Mouse (Mus musculus) CH12.LX (cell line): ENCODE measurements around the gene Pde3a. TPM values are rescaled to one million over a fixed set of nuclear protein-coding genes. Genes with fewer than 3 reads are reported as not detected.

Source experiments
- DNase-seq: peaks from one replicate; pipeline ENCODE4 v3.0.0-alpha.2; 2013; ENCODE audit errors: extremely low read depth
- H3K27ac ChIP-seq: 2 replicates; pipeline ENCODE4 v1.5.1; 2012; ENCODE audit warnings: low read depth, mild to moderate bottlenecking, control low read depth, moderate library complexity; ENCODE audit not compliant: insufficient read depth
- H3K27me3 ChIP-seq: replicated peaks from 2 replicates; pipeline ENCODE3; 2012; ENCODE audit warnings: inconsistent platforms
- H3K36me3 ChIP-seq, 2 experiments: replicated peaks in 1 of 2; 2 replicates each; pipeline versions ENCODE3 to v1.6.1; 2012; ENCODE audit warnings: inconsistent platforms in 1 of 2, low read length in 1 of 2, mild to moderate bottlenecking in 1 of 2, mixed read lengths in 1 of 2, moderate library complexity in 1 of 2; ENCODE audit not compliant: control insufficient read depth in 1 of 2, insufficient read depth in 1 of 2
- H3K4me1 ChIP-seq, 2 experiments: 2 replicates each; pipeline ENCODE4 v1.6.1; 2012; ENCODE audit warnings: inconsistent platforms in 1 of 2, moderate library complexity in 1 of 2; ENCODE audit not compliant: insufficient read depth in 2 of 2, control insufficient read depth in 1 of 2
- H3K4me2 ChIP-seq: 2 replicates; pipeline ENCODE4 v1.6.1; 2012; ENCODE audit warnings: low read depth, mild to moderate bottlenecking, control low read depth; ENCODE audit not compliant: poor library complexity, insufficient read depth, severe bottlenecking
- H3K4me3 ChIP-seq, 3 experiments: fragments of 150-350 bp in 1 of 3; sonication (generic) in 1 of 3; replicated peaks in 1 of 3; 2 replicates each; pipeline versions ENCODE3 to v1.5.1; 2011 to 2012; ENCODE audit warnings: low read depth in 2 of 3, low read length in 2 of 3, mild to moderate bottlenecking in 2 of 3, moderate library complexity in 2 of 3, control low read depth in 1 of 3, improper control_type of control experiment in 1 of 3, inconsistent platforms in 1 of 3, mixed read lengths in 1 of 3; ENCODE audit not compliant: poor library complexity in 1 of 3
- H3K79me2 ChIP-seq: replicated peaks from 2 replicates; pipeline ENCODE4 v1.6.1; 2012; ENCODE audit warnings: mild to moderate bottlenecking, moderate library complexity; ENCODE audit not compliant: control insufficient read depth, poor library complexity, insufficient read depth, severe bottlenecking; ENCODE audit errors: extremely low read depth
- H3K9ac ChIP-seq: 2 replicates; pipeline ENCODE4 v1.6.1; 2012; ENCODE audit warnings: low read depth, mild to moderate bottlenecking, control low read depth, moderate library complexity; ENCODE audit not compliant: insufficient read depth
- H3K9me3 ChIP-seq: replicated peaks from 2 replicates; pipeline ENCODE3; 2012; ENCODE audit warnings: low read length, inconsistent platforms, mixed read lengths
- BHLHE40 ChIP-seq: IDR thresholded peaks from 2 replicates; pipeline ENCODE4 v1.6.1; 2011; ENCODE audit warnings: mild to moderate bottlenecking, low read depth, low read length, improper control_type of control experiment
- CHD1 ChIP-seq: IDR thresholded peaks from 2 replicates; pipeline ENCODE4 v1.6.1; 2012; ENCODE audit warnings: low read depth, low read length, improper control_type of control experiment, inconsistent platforms
- CHD2 ChIP-seq: IDR thresholded peaks from 2 replicates; pipeline ENCODE4 v1.6.1; 2011; ENCODE audit warnings: low read length, improper control_type of control experiment
- CTCF ChIP-seq, 2 experiments: IDR thresholded peaks in 1 of 2; conservative IDR thresholded peaks in 1 of 2; 2 replicates each; pipeline ENCODE4 v1.5.1; 2011 to 2012; ENCODE audit warnings: low read depth in 2 of 2, low read length in 2 of 2, improper control_type of control experiment in 1 of 2, inconsistent platforms in 1 of 2, mild to moderate bottlenecking in 1 of 2, moderate library complexity in 1 of 2
- ELF1 ChIP-seq: IDR thresholded peaks from 2 replicates; pipeline ENCODE4 v1.6.1; 2014; ENCODE audit warnings: low read depth, mild to moderate bottlenecking, inconsistent platforms, low read length, improper control_type of control experiment
- ETS1 ChIP-seq: conservative IDR thresholded peaks from 2 replicates; pipeline ENCODE4 v1.6.1; 2012; ENCODE audit warnings: low read depth, mild to moderate bottlenecking, inconsistent platforms, low read length, improper control_type of control experiment, moderate library complexity
- GABPA ChIP-seq: IDR thresholded peaks from 2 replicates; pipeline ENCODE4 v1.6.1; 2012; ENCODE audit warnings: low read depth, low read length, improper control_type of control experiment, inconsistent platforms; ENCODE audit not compliant: insufficient replicate concordance
- HCFC1 ChIP-seq: IDR thresholded peaks from 2 replicates; pipeline ENCODE4 v1.6.1; 2012; ENCODE audit warnings: low read depth, mild to moderate bottlenecking, inconsistent platforms, low read length, improper control_type of control experiment
- JUND ChIP-seq: conservative IDR thresholded peaks from 2 replicates; pipeline ENCODE4 v1.6.1; 2011; ENCODE audit warnings: low read depth, low read length, improper control_type of control experiment
- KAT2A ChIP-seq: IDR thresholded peaks from 2 replicates; pipeline ENCODE4 v1.6.1; 2012; ENCODE audit warnings: low read length, improper control_type of control experiment, inconsistent platforms; ENCODE audit not compliant: insufficient replicate concordance
- MAFK ChIP-seq: IDR thresholded peaks from 2 replicates; pipeline ENCODE4 v1.6.1; 2011; ENCODE audit warnings: low read length, improper control_type of control experiment; ENCODE audit not compliant: insufficient replicate concordance
- MEF2A ChIP-seq: IDR thresholded peaks from 2 replicates; pipeline ENCODE4 v1.6.1; 2014; ENCODE audit warnings: low read depth, mild to moderate bottlenecking, inconsistent platforms, low read length, improper control_type of control experiment, borderline replicate concordance
- PAX5 ChIP-seq: IDR thresholded peaks from 2 replicates; pipeline ENCODE4 v1.6.1; 2012; ENCODE audit warnings: low read length, inconsistent platforms, mixed read lengths
- POLR2A ChIP-seq: IDR thresholded peaks from 2 replicates; pipeline ENCODE4 v1.6.1; 2011; ENCODE audit warnings: low read depth, mild to moderate bottlenecking, improper control_type of control experiment, low read length
- RAD21 ChIP-seq: IDR thresholded peaks from 2 replicates; pipeline ENCODE4 v1.6.1; 2011; ENCODE audit warnings: low read depth, mild to moderate bottlenecking, low read length, improper control_type of control experiment, moderate library complexity
- RCOR1 ChIP-seq: conservative IDR thresholded peaks from 2 replicates; pipeline ENCODE4 v1.6.1; 2012; ENCODE audit warnings: low read depth, mild to moderate bottlenecking, inconsistent platforms, low read length, improper control_type of control experiment
- SIN3A ChIP-seq: IDR thresholded peaks from 2 replicates; pipeline ENCODE4 v1.6.1; 2012; ENCODE audit warnings: low read length, improper control_type of control experiment, inconsistent platforms
- SMC3 ChIP-seq: IDR thresholded peaks from 2 replicates; pipeline ENCODE4 v1.6.1; 2011; ENCODE audit warnings: low read depth, low read length, improper control_type of control experiment
- TBP ChIP-seq: conservative IDR thresholded peaks from 2 replicates; pipeline ENCODE4 v1.6.1; 2011; ENCODE audit warnings: low read depth, low read length, improper control_type of control experiment
- UBTF ChIP-seq: IDR thresholded peaks from 2 replicates; pipeline ENCODE4 v1.6.1; 2012; ENCODE audit warnings: low read depth, mild to moderate bottlenecking, inconsistent platforms, low read length, improper control_type of control experiment, moderate library complexity
- USF1 ChIP-seq: IDR thresholded peaks from 2 replicates; pipeline ENCODE4 v1.6.1; 2014; ENCODE audit warnings: low read depth, mild to moderate bottlenecking, inconsistent platforms, low read length, improper control_type of control experiment
- ZC3H11A ChIP-seq: IDR thresholded peaks from 2 replicates; pipeline ENCODE4 v1.6.1; 2012; ENCODE audit warnings: low read depth, mild to moderate bottlenecking, inconsistent platforms, low read length, improper control_type of control experiment
- ZKSCAN1 ChIP-seq: IDR thresholded peaks from 2 replicates; pipeline ENCODE4 v1.6.1; 2012; ENCODE audit warnings: low read depth, inconsistent platforms, low read length, improper control_type of control experiment, borderline replicate concordance
- ZNF384 ChIP-seq: IDR thresholded peaks from 2 replicates; pipeline ENCODE4 v1.6.1; 2012; ENCODE audit warnings: low read depth, low read length, improper control_type of control experiment, inconsistent platforms
- dilution Hi-C: fragments of 300-500 bp; cut with MboI; formaldehyde crosslinking; loops from 2 replicates; pipeline ENCODE4 v1.14.3; 2020; ENCODE audit warnings: low sequenced_read_pairs; ENCODE audit not compliant: extremely low pct_unique_long_range_greater_than_20kb, extremely low pct_ligation_motif_present
- in situ Hi-C: fragments of 300-500 bp; cut with MboI; formaldehyde crosslinking; loops from 3 replicates; pipeline ENCODE4 v1.14.3; 2019; ENCODE audit warnings: low sequenced_read_pairs, low pct_ligation_motif_present, low pct_unique_long_range_greater_than_20kb, mixed read lengths
- polyA plus RNA-seq: library from polyadenylated mRNA; unstranded; fragments of >175 nt; gene quantifications from 2 replicates; pipeline ENCODE4 v1.2.1, GENCODE M21; 2012; ENCODE audit warnings: low read depth; ENCODE audit not compliant: insufficient read length
- total RNA-seq, 2 experiments: library from RNA; depleted of rRNA; stranded (reverse); fragments of 300-350 nt in 1 of 2; fragments of >200 nt in 1 of 2; gene quantifications; 2 replicates each; pipeline ENCODE4 v1.2.3; 2012 to 2014

The Pde3a gene
- total and polyA plus RNA-seq, 3 experiments, result under 0.01 to 0.04 (median 0.03) TPM

DNA sequence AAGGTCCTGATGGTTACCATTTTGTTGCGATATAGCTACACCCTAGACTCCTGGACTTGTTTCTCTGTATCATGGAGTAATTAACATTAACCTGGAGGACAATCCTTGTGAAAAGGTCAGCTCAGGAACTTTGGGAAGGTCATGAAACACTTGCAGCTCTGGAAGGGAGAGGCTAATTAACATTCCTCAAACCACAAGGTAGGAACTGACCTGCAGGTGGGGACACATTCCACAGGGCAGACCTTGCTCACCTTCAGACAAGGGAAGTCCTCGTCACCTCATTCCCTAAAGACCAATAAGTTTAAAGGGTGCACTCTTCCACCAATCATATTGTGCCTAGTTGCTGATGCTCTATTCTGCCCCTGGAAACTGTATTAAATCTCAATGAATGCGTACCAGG, 114.6 kb downstream of the Pde3a start:
- no peak for DNase-seq
- TF ChIP-seq KAT2A (no peak), ZC3H11A (no peak), GABPA (no peak), JUND (no peak), RCOR1 (no peak), USF1 (no peak), SIN3A (no peak), CTCF (conservative IDR thresholded peaks at IDR 0.05 in 1 of 2, IDR thresholded peaks at IDR 0.05 in 1 of 2; ENCODE audit: low read depth in 2 of 2, low read length in 2 of 2) (no peak), ETS1 (no peak), ZKSCAN1 (no peak)
- no peaks in the 10 kb centered on the region for H3K4me1 ChIP-seq
- in situ Hi-C loops (no loop called here), dilution Hi-C loops (no loop called here)
- no peak overlapping the region for H3K27ac ChIP-seq
- H3K27me3 ChIP-seq, result no peaks in the 10 kb centered on the region
- H3K9me3 ChIP-seq, result no peaks in the 10 kb centered on the region
- H3K4me3 ChIP-seq, result no peak overlapping the region
- H3K4me2 ChIP-seq, result no peak overlapping the region
- H3K9ac ChIP-seq, result no peak overlapping the region
- H3K36me3 ChIP-seq, result no peaks in the 10 kb centered on the region
- no peaks in the 10 kb centered on the region for H3K79me2 ChIP-seq

DNA sequence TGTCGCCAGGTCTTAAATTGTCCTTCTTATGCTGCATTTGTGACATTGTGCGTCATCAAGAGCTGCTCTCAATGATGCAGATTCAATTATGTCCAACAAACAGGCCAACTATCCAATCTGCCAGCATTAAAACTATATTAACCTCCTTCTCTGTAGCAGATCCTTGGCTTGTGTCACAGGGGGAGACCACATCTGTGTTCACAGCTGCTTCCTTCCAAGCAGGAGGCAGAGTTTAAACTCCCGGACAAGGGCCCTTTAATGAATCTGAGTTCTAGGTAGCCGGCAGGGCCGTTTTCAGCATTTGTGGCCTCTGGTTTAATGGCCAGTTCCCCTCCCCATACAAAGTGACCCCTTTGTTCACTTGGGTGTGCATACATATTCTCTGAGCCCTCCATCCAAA, 118.0 kb downstream of the Pde3a start:
- Histone ChIP-seq H3K9ac (no peak overlapping the region), H3K27ac (no peak overlapping the region), H3K27me3 (no peaks in the 10 kb centered on the region), H3K4me1 (no peaks in the 10 kb centered on the region), H3K79me2 (no peaks in the 10 kb centered on the region), H3K4me2 (no peak overlapping the region), H3K36me3 (no peaks in the 10 kb centered on the region), H3K9me3 (no peaks in the 10 kb centered on the region), H3K4me3 (no peak overlapping the region)
- dilution Hi-C loops, result no loop called here
- TF ChIP-seq CHD1 (no peak), UBTF (no peak), MAFK (no peak), HCFC1 (no peak), CTCF (conservative IDR thresholded peaks at IDR 0.05 in 1 of 2, IDR thresholded peaks at IDR 0.05 in 1 of 2; ENCODE audit: low read depth in 2 of 2, low read length in 2 of 2) (no peak), MEF2A (no peak), TBP (no peak), ZNF384 (no peak), ETS1 (no peak), ELF1 (no peak), BHLHE40 (no peak), CHD2 (no peak), POLR2A (no peak), SMC3 (no peak), PAX5 (no peak), RAD21 (no peak)
- in situ Hi-C loops, result no loop called here
- DNase-seq, result no peak
